Mouse (Mus musculus) kidney, adult 10 weeks (tissue): ENCODE data around the gene Apbb2. TPM values are rescaled to one million over a fixed set of nuclear protein-coding genes. Genes with fewer than 3 reads are reported as not detected.

Experiments used
- polyA plus RNA-seq: library from polyadenylated mRNA; stranded (reverse); fragments of 350-450 nt; fragmentation: Illumina TruSeq; extraction: RNeasy Lipid Tissue Mini Kit (QIAGEN cat#74804); gene quantifications from one replicate; pipeline ENCODE4 v1.2.3, GENCODE M21; 2014; ENCODE audit warnings: low read depth, low replicate concordance

The Apbb2 gene
- polyA plus RNA-seq, result 23.7 TPM

DNA sequence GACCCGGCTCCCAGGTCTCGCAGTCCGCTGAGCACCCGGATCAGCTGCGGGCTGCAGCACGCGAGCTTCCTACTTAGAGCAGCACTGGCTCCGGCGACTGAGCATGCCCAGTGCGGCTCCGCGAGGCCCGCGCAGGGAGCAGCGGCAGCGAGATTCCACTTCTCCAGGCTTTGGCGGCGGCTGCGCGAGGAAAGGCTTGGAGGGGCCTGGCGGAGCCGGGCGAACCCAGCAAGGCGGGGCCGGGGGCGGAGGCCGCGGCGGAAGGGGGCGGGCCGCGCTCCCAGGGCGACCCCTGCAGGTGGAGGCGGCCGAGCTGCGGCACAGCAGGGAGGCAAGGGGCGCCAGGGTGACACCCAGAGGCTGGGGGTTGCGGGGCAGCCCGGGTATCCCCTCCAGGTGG is at the start of gene Apbb2:
Apbb2 (minus strand) TSS at position 188 of the 400 bp plus-strand sequence.

DNA sequence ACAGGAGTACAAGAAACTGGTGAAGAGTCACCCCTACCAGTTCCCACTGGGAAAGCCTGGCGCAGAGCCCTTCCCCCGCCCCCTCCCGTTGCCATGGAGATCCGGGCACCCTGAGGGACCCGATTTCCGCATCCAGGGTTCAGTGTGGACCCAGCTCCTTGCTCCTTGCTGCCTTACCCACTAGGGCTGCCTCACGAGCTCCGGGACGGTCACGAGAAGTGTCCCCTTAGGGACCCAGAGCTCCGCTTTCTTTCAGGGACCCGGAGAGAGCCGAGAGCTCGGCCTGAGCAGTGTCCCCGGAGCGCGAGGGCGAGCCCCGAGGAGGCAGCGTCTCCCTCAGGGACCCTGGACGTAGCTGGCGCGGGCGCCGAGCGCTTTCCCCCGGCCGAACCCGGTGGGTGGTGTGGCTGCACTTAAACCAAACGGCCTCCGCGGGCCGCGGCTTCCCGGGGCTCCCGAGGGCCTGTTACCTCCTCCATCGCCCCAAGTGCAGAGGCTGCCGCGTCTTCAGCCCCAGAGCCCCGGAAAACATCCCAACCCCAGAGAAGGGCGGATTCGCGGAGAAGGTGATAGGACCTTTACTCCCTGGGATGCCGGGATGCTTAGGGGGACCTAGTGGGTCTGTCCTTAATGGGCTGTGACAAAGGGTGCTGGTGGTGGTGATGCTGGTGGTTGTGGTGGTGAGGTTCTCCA is 358.7 kb downstream of the Apbb2 start, which contains the start of gene Nsun7:
Nsun7 (plus strand) TSS at position 142 of the 693 bp plus-strand sequence.

Other genes starting within 250 kb of the Apbb2 start
- 0.65 TPM for gene Uchl1, start 57.3 kb upstream of the Apbb2 start, polyA plus RNA-seq
- gene Limch1, start 127.0 kb upstream of the Apbb2 start, polyA plus RNA-seq, result 35.0 TPM